9 mouse cellular contexts compared by ENCODE assay signal in genomic region chr11:69899870-69900269, GRCm38 (mm10). TPM values are rescaled to one million over a fixed set of nuclear protein-coding genes. Genes with fewer than 3 reads are reported as not detected.
DNase-seq lines count a peak whose midpoint lies in the region; ATAC-seq lines count a peak whose summit lies in the region.
"Had no signal": no experiment of that assay in that cellular context is flagged by ENCODE, and none has a peak within 500 bp of the region (broad histone marks: within the 10 kb centered on the region; RNA-seq: fewer than 3 reads in every experiment).

No protein-coding gene starts in this region.

- ATAC-seq in lung, embryonic 16.5 days (ENCODE audit: low read depth): no peak
- no peak for ATAC-seq in limb, embryonic 11.5 days (ENCODE audit: insufficient number of reproducible peaks, low FRiP score, low TSS enrichment, low read depth)
- ATAC-seq in neural tube, embryonic 14.5 days (ENCODE audit: low read depth): no peak

- WGBS in lung, embryonic 16.5 days: 19% methylated on average over 4 of the region's 4 CpGs
- WGBS in limb, embryonic 11.5 days: 20% methylated on average over 4 of the region's 4 CpGs
- WGBS in neural tube, embryonic 14.5 days: 24% methylated on average over 4 of the region's 4 CpGs

- H3K9ac ChIP-seq in lung, embryonic 16.5 days (ENCODE audit: low read length): peak overlapping the region; percentile 95
- peak overlapping the region; percentile 99 for H3K9ac ChIP-seq in limb, embryonic 11.5 days (ENCODE audit: low read length)
- peak overlapping the region; percentile 96; the same call in 1 of the 2 replicates for H3K9ac ChIP-seq in neural tube, embryonic 14.5 days (replicated peaks; ENCODE audit: low read depth, low read length)

- H3K27ac ChIP-seq in lung, embryonic 16.5 days (ENCODE audit: low read length): peak overlapping the region; percentile 99
- H3K27ac ChIP-seq in limb, embryonic 11.5 days (replicated peaks; ENCODE audit: low read depth, low read length): no peak overlapping the region; the same call in 1 of the 2 replicates
- H3K27ac ChIP-seq in neural tube, embryonic 14.5 days (ENCODE audit: low read depth, low read length): no peak overlapping the region

- peaks cover 19% of the 10 kb centered on the region for H3K4me1 ChIP-seq in lung, embryonic 16.5 days (replicated peaks; ENCODE audit: control insufficient read depth, insufficient read depth, low read length)
- H3K4me1 ChIP-seq in limb, embryonic 11.5 days (ENCODE audit: control insufficient read depth, insufficient read depth, low read length): peaks cover 18% of the 10 kb centered on the region
- H3K4me1 ChIP-seq in neural tube, embryonic 14.5 days (ENCODE audit: control insufficient read depth, insufficient read depth, low read length): peaks cover 23% of the 10 kb centered on the region

- no peaks in the 10 kb centered on the region for H3K9me3 ChIP-seq in lung, embryonic 16.5 days (ENCODE audit: control insufficient read depth, low read length)
- H3K9me3 ChIP-seq in limb, embryonic 11.5 days (ENCODE audit: control insufficient read depth, low read length): no peaks in the 10 kb centered on the region
- H3K9me3 ChIP-seq in neural tube, embryonic 14.5 days (ENCODE audit: control insufficient read depth, low read length): no peaks in the 10 kb centered on the region

- no peaks in the 10 kb centered on the region for H3K27me3 ChIP-seq in lung, embryonic 16.5 days (ENCODE audit: control insufficient read depth, insufficient read depth, low read depth, low read length)
- H3K27me3 ChIP-seq in limb, embryonic 11.5 days (ENCODE audit: control insufficient read depth, insufficient read depth, low read length): no peaks in the 10 kb centered on the region
- no peaks in the 10 kb centered on the region for H3K27me3 ChIP-seq in neural tube, embryonic 14.5 days (ENCODE audit: control insufficient read depth, insufficient read depth, low read length)

- DNase-seq in cerebellum, adult 9-10 months: peak; percentile 50
- DNase-seq in cerebellum, postnatal 25 days: no peak
- no peak for DNase-seq in lung, adult 18-20 months
- no peak for DNase-seq in limb, embryonic 11.5 days (ENCODE audit: low spot score)
- DNase-seq in frontal cortex, postnatal 36 days (ENCODE audit: low spot score in 2 of 2): no peak
- DNase-seq in gastrocnemius, adult 18-20 months (ENCODE audit: low spot score): no peak
- DNase-seq: gastrocnemius, postnatal 14 days had no signal

- peak overlapping the region; percentile 81 for H3K4me3 ChIP-seq in lung, embryonic 16.5 days (ENCODE audit: low read length)
- peak overlapping the region; percentile 74 for H3K4me3 ChIP-seq in limb, embryonic 11.5 days (ENCODE audit: low read depth, low read length)
- H3K4me3 ChIP-seq in neural tube, embryonic 14.5 days (ENCODE audit: low read depth, low read length): peak overlapping the region; percentile 80

- peaks cover 8% of the 10 kb centered on the region for H3K36me3 ChIP-seq in lung, embryonic 16.5 days (ENCODE audit: control insufficient read depth, insufficient read depth, low read length)
- H3K36me3 ChIP-seq in limb, embryonic 11.5 days (ENCODE audit: control insufficient read depth, insufficient read depth, low read length): peaks cover 15% of the 10 kb centered on the region
- peaks cover 12% of the 10 kb centered on the region for H3K36me3 ChIP-seq in neural tube, embryonic 14.5 days (ENCODE audit: control insufficient read depth, insufficient read depth, low read length)

- peak overlapping the region; percentile 99 for H3K4me2 ChIP-seq in lung, embryonic 16.5 days (ENCODE audit: low read depth, low read length)
- H3K4me2 ChIP-seq in limb, embryonic 11.5 days (ENCODE audit: low read depth, severe bottlenecking): peak overlapping the region; percentile 90
- peak overlapping the region; percentile 88 for H3K4me2 ChIP-seq in neural tube, embryonic 14.5 days (ENCODE audit: low read depth, low read length)

RNA-seq across cellular contexts. Expression of gene 2810408A11Rik, which starts 0.9 kb away (rescaled TPM):
- polyA plus RNA-seq in lung, embryonic 16.5 days (2015; fragmentation: Nextera tagmentation; extraction: Ambion mirVana): 7.9 and 8.6 TPM in 2 replicates
- 24.8 and 26.5 TPM in 2 replicates for polyA plus RNA-seq in limb, embryonic 11.5 days (2014; fragmentation: Nextera tagmentation; extraction: Ambion mirVana)
- polyA plus RNA-seq in neural tube, embryonic 14.5 days (2014; fragmentation: Nextera tagmentation; extraction: Ambion mirVana): 7.1 and 7.8 TPM in 2 replicates
- total RNA-seq in gastrocnemius, adult 18-20 months (2021): under 1 TPM; 0.24 to 0.25 TPM

RNA-seq across cellular contexts. Expression of gene Neurl4, which starts 1.0 kb away (rescaled TPM):
- polyA plus RNA-seq in lung, embryonic 16.5 days (2015; fragmentation: Nextera tagmentation; extraction: Ambion mirVana): 5.7 and 6.4 TPM in 2 replicates
- polyA plus RNA-seq in limb, embryonic 11.5 days (2014; fragmentation: Nextera tagmentation; extraction: Ambion mirVana): 15.3 and 15.5 TPM in 2 replicates
- polyA plus RNA-seq in neural tube, embryonic 14.5 days (2014; fragmentation: Nextera tagmentation; extraction: Ambion mirVana): 26.2 and 27.8 TPM in 2 replicates
- total RNA-seq in gastrocnemius, adult 18-20 months (2021): 10 to 100 TPM; 25.9 to 27.4 TPM

RNA-seq across cellular contexts. Expression of gene Acap1, which starts 4.5 kb away (rescaled TPM):
- polyA plus RNA-seq in lung, embryonic 16.5 days (2015; fragmentation: Nextera tagmentation; extraction: Ambion mirVana): 2.1 and 3.8 TPM in 2 replicates
- 0.72 and 0.78 TPM in 2 replicates for polyA plus RNA-seq in limb, embryonic 11.5 days (2014; fragmentation: Nextera tagmentation; extraction: Ambion mirVana)
- polyA plus RNA-seq in neural tube, embryonic 14.5 days (2014; fragmentation: Nextera tagmentation; extraction: Ambion mirVana): 0.17 and 0.33 TPM in 2 replicates
- under 1 TPM; 0.21 to 0.30 TPM for total RNA-seq in gastrocnemius, adult 18-20 months (2021)

RNA-seq across cellular contexts. Expression of gene Gps2, which starts 13.8 kb away (rescaled TPM):
- 85.1 and 87.8 TPM in 2 replicates for polyA plus RNA-seq in lung, embryonic 16.5 days (2015; fragmentation: Nextera tagmentation; extraction: Ambion mirVana)
- 90.8 and 94.0 TPM in 2 replicates for polyA plus RNA-seq in limb, embryonic 11.5 days (2014; fragmentation: Nextera tagmentation; extraction: Ambion mirVana)
- 58.5 and 65.4 TPM in 2 replicates for polyA plus RNA-seq in neural tube, embryonic 14.5 days (2014; fragmentation: Nextera tagmentation; extraction: Ambion mirVana)
- total RNA-seq in gastrocnemius, adult 18-20 months (2021): 10 to 100 TPM; 50.8 to 55.8 TPM

RNA-seq across cellular contexts. Expression of gene Kctd11, which starts 18.7 kb away (rescaled TPM):
- polyA plus RNA-seq in lung, embryonic 16.5 days (2015; fragmentation: Nextera tagmentation; extraction: Ambion mirVana): 10.9 and 11.4 TPM in 2 replicates
- polyA plus RNA-seq in limb, embryonic 11.5 days (2014; fragmentation: Nextera tagmentation; extraction: Ambion mirVana): 3.7 and 4.3 TPM in 2 replicates
- 0.80 and 2.0 TPM in 2 replicates for polyA plus RNA-seq in neural tube, embryonic 14.5 days (2014; fragmentation: Nextera tagmentation; extraction: Ambion mirVana)
- total RNA-seq in gastrocnemius, adult 18-20 months (2021): 1 to 10 TPM; 1.3 to 1.5 TPM
